Mouse (Mus musculus): ENCODE data around the gene Exph5. TPM values are rescaled to one million over a fixed set of nuclear protein-coding genes. Genes with fewer than 3 reads are reported as not detected.

Exph5 gene
- polyA plus RNA-seq, 1 experiment from 2014 or later, result 0.50 TPM

GRCm38 (mm10) chr9:53344646-53345432 is 43.4 kb downstream of the Exph5 start:
- 91% methylated on average over 9 of the region's 9 CpGs for WGBS
- Histone ChIP-seq H3K27me3 (peaks cover 4% of the 10 kb centered on the region), H3K9me3 (no peaks in the 10 kb centered on the region), H3K4me2 (replicated peaks) (no peak overlapping the region), H3K4me3 (no peak overlapping the region), H3K36me3 (no peaks in the 10 kb centered on the region), H3K27ac (replicated peaks) (no peak overlapping the region), H3K4me1 (peaks cover 6% of the 10 kb centered on the region), H3K9ac (replicated peaks) (no peak overlapping the region)
- ATAC-seq (ENCODE audit: low FRiP score, low read depth), result no peak

- H3K27ac ChIP-seq (replicated peaks), result no peak overlapping the region
- no peak overlapping the region for H3K9ac ChIP-seq (replicated peaks)
- 0 out of 2 replicates have a peak, but pooled peaks cover 4% of the 10 kb centered on the region for H3K9me3 ChIP-seq
- WGBS, result 68% methylated on average over 3 of the region's 3 CpGs
- H3K4me3 ChIP-seq, result no peak overlapping the region
- no peak for ATAC-seq (ENCODE audit: low FRiP score, low read depth)
- no peak overlapping the region for H3K4me2 ChIP-seq (replicated peaks)
- no peaks in the 10 kb centered on the region for H3K27me3 ChIP-seq
- peaks cover 6% of the 10 kb centered on the region for H3K4me1 ChIP-seq
- H3K36me3 ChIP-seq, result no peaks in the 10 kb centered on the region
These were observed 44.3 kb downstream of the Exph5 start for GRCm38 (mm10) chr9:53345728-53346127.

GRCm38 (mm10) chr9:53346402-53346801 is 44.9 kb downstream of the Exph5 start:
- H3K9ac ChIP-seq (replicated peaks), result no peak overlapping the region
- no peak overlapping the region for H3K4me2 ChIP-seq (replicated peaks)
- no peaks in the 10 kb centered on the region for H3K36me3 ChIP-seq
- H3K4me1 ChIP-seq, result no peaks in the 10 kb centered on the region
- 71% methylated on average over 6 of the region's 6 CpGs for WGBS
- H3K27me3 ChIP-seq, result no peaks in the 10 kb centered on the region
- H3K4me3 ChIP-seq, result no peak overlapping the region
- ATAC-seq (ENCODE audit: low FRiP score, low read depth), result no peak
- H3K27ac ChIP-seq (replicated peaks), result no peak overlapping the region
- 0 out of 2 replicates have a peak, but pooled peaks cover 4% of the 10 kb centered on the region for H3K9me3 ChIP-seq

GRCm38 (mm10) chr9:53349211-53349610 is 47.7 kb downstream of the Exph5 start:
- no peak for ATAC-seq (ENCODE audit: low FRiP score, low read depth)
- Histone ChIP-seq H3K4me3 (no peak overlapping the region), H3K4me2 (replicated peaks) (no peak overlapping the region), H3K4me1 (no peaks in the 10 kb centered on the region), H3K27ac (replicated peaks) (no peak overlapping the region), H3K9ac (replicated peaks) (no peak overlapping the region), H3K27me3 (no peaks in the 10 kb centered on the region), H3K36me3 (no peaks in the 10 kb centered on the region), H3K9me3 (0 out of 2 replicates have a peak, but pooled peaks cover 4% of the 10 kb centered on the region)
- 87% methylated on average over 1 of the region's 1 CpGs for WGBS

GRCm38 (mm10) chr9:53350331-53350730 is 48.9 kb downstream of the Exph5 start:
- Histone ChIP-seq H3K9ac (replicated peaks) (no peak overlapping the region), H3K4me1 (no peaks in the 10 kb centered on the region), H3K36me3 (no peaks in the 10 kb centered on the region), H3K9me3 (0 out of 2 replicates have a peak, but pooled peaks cover 4% of the 10 kb centered on the region), H3K4me3 (no peak overlapping the region), H3K27ac (replicated peaks) (no peak overlapping the region), H3K4me2 (replicated peaks) (no peak overlapping the region), H3K27me3 (no peaks in the 10 kb centered on the region)
- no peak for ATAC-seq (ENCODE audit: low FRiP score, low read depth)
- WGBS, result 83% methylated on average over 2 of the region's 2 CpGs

GRCm38 (mm10) chr9:53351899-53352298 is 50.4 kb downstream of the Exph5 start:
- H3K9me3 ChIP-seq, result 0 out of 2 replicates have a peak, but pooled peaks cover 4% of the 10 kb centered on the region
- ATAC-seq (ENCODE audit: low FRiP score, low read depth), result no peak
- no peak overlapping the region for H3K4me3 ChIP-seq
- H3K9ac ChIP-seq (replicated peaks), result no peak overlapping the region
- no peaks in the 10 kb centered on the region for H3K27me3 ChIP-seq
- H3K27ac ChIP-seq (replicated peaks), result no peak overlapping the region
- H3K4me2 ChIP-seq (replicated peaks), result no peak overlapping the region
- 91% methylated on average over 6 of the region's 6 CpGs for WGBS
- no peaks in the 10 kb centered on the region for H3K36me3 ChIP-seq
- H3K4me1 ChIP-seq, result no peaks in the 10 kb centered on the region

GRCm38 (mm10) chr9:53353161-53353560 is 51.7 kb downstream of the Exph5 start:
- 0 out of 2 replicates have a peak, but pooled peaks cover 4% of the 10 kb centered on the region for H3K9me3 ChIP-seq
- H3K36me3 ChIP-seq, result no peaks in the 10 kb centered on the region
- ATAC-seq (ENCODE audit: low FRiP score, low read depth), result no peak
- no peak overlapping the region for H3K4me2 ChIP-seq (replicated peaks)
- no peaks in the 10 kb centered on the region for H3K4me1 ChIP-seq
- H3K27me3 ChIP-seq, result no peaks in the 10 kb centered on the region
- H3K27ac ChIP-seq (replicated peaks), result no peak overlapping the region
- no peak overlapping the region for H3K9ac ChIP-seq (replicated peaks)
- 94% methylated on average over 5 of the region's 5 CpGs for WGBS
- no peak overlapping the region for H3K4me3 ChIP-seq

GRCm38 (mm10) chr9:53356219-53357155 is 55.0 kb downstream of the Exph5 start:
- Histone ChIP-seq H3K4me3 (no peak overlapping the region), H3K9me3 (no peaks in the 10 kb centered on the region), H3K27ac (replicated peaks) (no peak overlapping the region), H3K27me3 (no peaks in the 10 kb centered on the region), H3K9ac (replicated peaks) (no peak overlapping the region), H3K4me1 (no peaks in the 10 kb centered on the region), H3K4me2 (replicated peaks) (no peak overlapping the region), H3K36me3 (no peaks in the 10 kb centered on the region)
- 73% methylated on average over 14 of the region's 14 CpGs for WGBS
- ATAC-seq (ENCODE audit: low FRiP score, low read depth), result no peak

GRCm38 (mm10) chr9:53371339-53371738 is 69.9 kb downstream of the Exph5 start:
- H3K9ac ChIP-seq (replicated peaks), result no peak overlapping the region
- no peaks in the 10 kb centered on the region for H3K27me3 ChIP-seq
- H3K9me3 ChIP-seq, result no peaks in the 10 kb centered on the region
- no peaks in the 10 kb centered on the region for H3K36me3 ChIP-seq
- no peak for ATAC-seq (ENCODE audit: low FRiP score, low read depth)
- H3K4me2 ChIP-seq (replicated peaks), result no peak overlapping the region
- H3K4me1 ChIP-seq, result no peaks in the 10 kb centered on the region
- no peak overlapping the region for H3K27ac ChIP-seq (replicated peaks)
- 76% methylated on average over 3 of the region's 3 CpGs for WGBS
- no peak overlapping the region for H3K4me3 ChIP-seq

- Histone ChIP-seq H3K9me3 (no peaks in the 10 kb centered on the region), H3K4me3 (no peak overlapping the region), H3K27ac (replicated peaks) (no peak overlapping the region), H3K9ac (replicated peaks) (no peak overlapping the region), H3K36me3 (no peaks in the 10 kb centered on the region), H3K4me1 (no peaks in the 10 kb centered on the region), H3K27me3 (no peaks in the 10 kb centered on the region), H3K4me2 (replicated peaks) (no peak overlapping the region)
- 87% methylated on average over 4 of the region's 4 CpGs for WGBS
- ATAC-seq (ENCODE audit: low FRiP score, low read depth), result no peak
These were observed 74.4 kb downstream of the Exph5 start for GRCm38 (mm10) chr9:53375907-53376306.

GRCm38 (mm10) chr9:53376820-53377219 is 75.3 kb downstream of the Exph5 start:
- Histone ChIP-seq H3K4me1 (no peaks in the 10 kb centered on the region), H3K36me3 (no peaks in the 10 kb centered on the region), H3K4me3 (no peak overlapping the region), H3K9me3 (no peaks in the 10 kb centered on the region), H3K4me2 (replicated peaks) (no peak overlapping the region), H3K27ac (replicated peaks) (no peak overlapping the region), H3K9ac (replicated peaks) (no peak overlapping the region), H3K27me3 (no peaks in the 10 kb centered on the region)
- WGBS, result 83% methylated on average over 13 of the region's 13 CpGs
- ATAC-seq (ENCODE audit: low FRiP score, low read depth), result no peak

GRCm38 (mm10) chr9:53377597-53377996 is 76.1 kb downstream of the Exph5 start:
- Histone ChIP-seq H3K4me2 (replicated peaks) (no peak overlapping the region), H3K4me3 (no peak overlapping the region), H3K27me3 (no peaks in the 10 kb centered on the region), H3K36me3 (no peaks in the 10 kb centered on the region), H3K27ac (replicated peaks) (no peak overlapping the region), H3K9ac (replicated peaks) (no peak overlapping the region), H3K4me1 (no peaks in the 10 kb centered on the region), H3K9me3 (no peaks in the 10 kb centered on the region)
- WGBS, result 67% methylated on average over 5 of the region's 5 CpGs
- ATAC-seq (ENCODE audit: low FRiP score, low read depth), result no peak

All from midbrain, embryonic 12.5 days (tissue).